ENCODE assay signal across 10 mouse cellular contexts in the genomic region with DNA sequence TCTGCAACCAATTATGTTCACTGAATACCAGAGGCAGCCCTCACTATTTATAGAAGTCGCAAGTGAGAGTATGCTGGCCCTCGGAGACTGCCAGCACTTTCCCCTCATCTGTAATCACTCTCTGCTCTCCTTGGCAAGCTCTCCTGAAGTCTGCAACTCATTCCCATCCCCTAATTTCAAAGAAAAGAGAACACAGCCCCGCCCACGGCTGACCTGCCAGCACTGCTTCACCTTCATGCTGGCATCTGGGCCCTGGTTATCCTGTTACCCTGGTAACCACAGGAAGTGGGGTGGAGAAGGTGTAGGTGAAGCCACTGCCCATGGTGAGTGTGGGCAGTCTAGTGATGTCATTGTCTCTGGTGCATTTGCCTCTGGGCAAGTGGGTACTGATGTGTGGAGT.
A peak's percentile ranks its signal among the peaks of the same experiment; 100 is the strongest.
DNase-seq lines count a peak whose midpoint lies in the region; ATAC-seq and TF ChIP-seq lines count a peak whose summit lies in the region.
"Had no signal": no experiment of that assay in that cellular context is flagged by ENCODE, and none has a peak within 500 bp of the region (broad histone marks: within the 10 kb centered on the region; RNA-seq: fewer than 3 reads in every experiment).

No protein-coding gene starts in this region.

- H3K27ac ChIP-seq in heart, embryonic 12.5 days (ENCODE audit: poor library complexity, severe bottlenecking), result peak overlapping the region; percentile 72
- peak overlapping the region; percentile 64 for H3K27ac ChIP-seq in lung, embryonic 14.5 days (ENCODE audit: low read depth)
- H3K27ac ChIP-seq in hindbrain, embryonic 16.5 days (ENCODE audit: low read depth, low read length), result no peak overlapping the region
- H3K27ac ChIP-seq: hindbrain, embryonic 12.5 days; kidney, postnatal 0 days had no signal

- no peak overlapping the region for H3K9ac ChIP-seq in heart, embryonic 12.5 days
- H3K9ac ChIP-seq in lung, embryonic 14.5 days, result no peak overlapping the region
- no peak overlapping the region for H3K9ac ChIP-seq in hindbrain, embryonic 16.5 days (ENCODE audit: low read depth, low read length)
- H3K9ac ChIP-seq: hindbrain, embryonic 12.5 days had no signal

- H3K36me3 ChIP-seq in heart, embryonic 12.5 days, result no peaks in the 10 kb centered on the region
- H3K36me3 ChIP-seq in lung, embryonic 14.5 days (ENCODE audit: insufficient read depth), result no peaks in the 10 kb centered on the region
- no peaks in the 10 kb centered on the region for H3K36me3 ChIP-seq in hindbrain, embryonic 16.5 days (ENCODE audit: control insufficient read depth, insufficient read depth, low read length)
- H3K36me3 ChIP-seq: hindbrain, embryonic 12.5 days had no signal

- no peak overlapping the region for H3K4me2 ChIP-seq in heart, embryonic 12.5 days
- no peak overlapping the region for H3K4me2 ChIP-seq in lung, embryonic 14.5 days
- H3K4me2 ChIP-seq in hindbrain, embryonic 16.5 days (ENCODE audit: low read length), result no peak overlapping the region
- H3K4me2 ChIP-seq: hindbrain, embryonic 12.5 days had no signal

- peak; percentile 19 for DNase-seq in adrenal gland, postnatal 10 days
- DNase-seq in adrenal gland, postnatal 4 days (ENCODE audit: low spot score in 2 of 2), result no peak
- peak; percentile 17 for DNase-seq in embryo, embryonic 9.5 days (ENCODE audit: extremely low spot score)
- DNase-seq in lung, embryonic 14.5 days, result peak; percentile 73
- no peak for DNase-seq in ovary, postnatal 14 days (ENCODE audit: low spot score)
- DNase-seq in right cerebral cortex, adult 2 months (ENCODE audit: low spot score in 2 of 2), result no peak

- H3K27me3 ChIP-seq in heart, embryonic 12.5 days (replicated peaks), result no peaks in the 10 kb centered on the region
- H3K27me3 ChIP-seq in lung, embryonic 14.5 days (ENCODE audit: insufficient read depth, low read length), result no peaks in the 10 kb centered on the region
- no peaks in the 10 kb centered on the region for H3K27me3 ChIP-seq in hindbrain, embryonic 16.5 days (replicated peaks; ENCODE audit: control insufficient read depth, insufficient read depth, low read length)
- H3K27me3 ChIP-seq: hindbrain, embryonic 12.5 days had no signal

- H3K9me3 ChIP-seq in heart, embryonic 12.5 days (replicated peaks), result no peaks in the 10 kb centered on the region
- no peaks in the 10 kb centered on the region for H3K9me3 ChIP-seq in lung, embryonic 14.5 days (ENCODE audit: low read depth, low read length)
- no peaks in the 10 kb centered on the region for H3K9me3 ChIP-seq in hindbrain, embryonic 16.5 days (ENCODE audit: control insufficient read depth, low read length)
- H3K9me3 ChIP-seq: hindbrain, embryonic 12.5 days had no signal

- TF ChIP-seq CTCF in lung, embryonic 14.5 days (IDR thresholded peaks at IDR 0.05; ENCODE audit: low read depth), result no peak

- peaks cover 22% of the 10 kb centered on the region for H3K4me1 ChIP-seq in heart, embryonic 12.5 days (replicated peaks)
- H3K4me1 ChIP-seq in lung, embryonic 14.5 days (ENCODE audit: insufficient read depth), result no peaks in the 10 kb centered on the region; the same call in 1 of the 2 replicates
- H3K4me1 ChIP-seq in hindbrain, embryonic 16.5 days (ENCODE audit: control insufficient read depth, insufficient read depth, low read depth, low read length), result no peaks in the 10 kb centered on the region

- ATAC-seq in heart, embryonic 12.5 days (ENCODE audit: insufficient number of reproducible peaks, low FRiP score), result peak; percentile 48; the same call in 1 of the 2 replicates
- ATAC-seq in lung, embryonic 14.5 days (ENCODE audit: insufficient read depth), result peak; percentile 78
- no peak for ATAC-seq in hindbrain, embryonic 16.5 days

- WGBS in heart, embryonic 12.5 days, result 19% methylated on average over 4 of the region's 4 CpGs
- WGBS in lung, embryonic 14.5 days, result 15% methylated on average over 4 of the region's 4 CpGs
- WGBS in hindbrain, embryonic 16.5 days, result 48% methylated on average over 4 of the region's 4 CpGs

- H3K4me3 ChIP-seq in heart, embryonic 12.5 days, result no peak overlapping the region
- H3K4me3 ChIP-seq in lung, embryonic 14.5 days (ENCODE audit: low read depth, low read length), result no peak overlapping the region
- H3K4me3 ChIP-seq in hindbrain, embryonic 16.5 days (ENCODE audit: low read length), result no peak overlapping the region
- H3K4me3 ChIP-seq: hindbrain, embryonic 12.5 days had no signal

Comparison
In these comparisons a context has a peak if more than half of its experiments do, and no peak if none do; other contexts are left out.
1. DNase-seq: peak in adrenal gland, postnatal 10 days (single experiment), embryo, embryonic 9.5 days (single experiment) and lung, embryonic 14.5 days (single experiment); none in adrenal gland, postnatal 4 days (0 of 2), ovary, postnatal 14 days (single experiment) and right cerebral cortex, adult 2 months (0 of 2).